Mouse (Mus musculus): ENCODE measurements at regions not wholly inside any gene's neighbourhood (a gene's known extent, or its start where the extent isn't known, plus 50 kb on each side); places are given as distances from the start of the nearest gene placed in this dataset.

DNA sequence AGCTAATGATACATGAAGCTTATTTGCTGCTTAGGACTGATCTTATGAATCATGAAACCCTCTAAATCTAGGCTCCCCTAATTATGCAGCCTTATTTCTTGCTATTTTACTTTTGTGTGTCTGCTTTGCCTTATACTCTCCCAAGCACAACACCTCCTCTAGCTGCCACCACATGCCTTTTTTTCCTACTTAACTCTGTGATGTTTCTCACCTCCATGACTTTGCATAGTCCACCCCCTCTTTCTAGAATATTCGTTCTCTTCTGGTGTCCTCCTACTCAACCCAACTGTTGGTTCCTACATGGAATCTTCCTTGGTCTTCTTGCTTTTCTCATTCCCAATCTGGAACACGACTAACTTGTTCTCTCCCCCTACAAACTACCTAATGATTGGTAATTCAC, 456.7 kb downstream of the Gm21750 start:
- Histone ChIP-seq H3K4me1 (no peaks in the 10 kb centered on the region), H3K36me3 (no peaks in the 10 kb centered on the region), H3K4me3 (no peak overlapping the region), H3K27me3 (ENCODE audit: low read depth, poor library complexity, severe bottlenecking) (no peaks in the 10 kb centered on the region), H3K9me3 (replicated peaks) (no peaks in the 10 kb centered on the region), H3K27ac (replicated peaks) (no peak overlapping the region)
- WGBS = 87% methylated on average over 2 of the region's 2 CpGs
- no peak for DNase-seq (ENCODE audit: low spot score)

DNA sequence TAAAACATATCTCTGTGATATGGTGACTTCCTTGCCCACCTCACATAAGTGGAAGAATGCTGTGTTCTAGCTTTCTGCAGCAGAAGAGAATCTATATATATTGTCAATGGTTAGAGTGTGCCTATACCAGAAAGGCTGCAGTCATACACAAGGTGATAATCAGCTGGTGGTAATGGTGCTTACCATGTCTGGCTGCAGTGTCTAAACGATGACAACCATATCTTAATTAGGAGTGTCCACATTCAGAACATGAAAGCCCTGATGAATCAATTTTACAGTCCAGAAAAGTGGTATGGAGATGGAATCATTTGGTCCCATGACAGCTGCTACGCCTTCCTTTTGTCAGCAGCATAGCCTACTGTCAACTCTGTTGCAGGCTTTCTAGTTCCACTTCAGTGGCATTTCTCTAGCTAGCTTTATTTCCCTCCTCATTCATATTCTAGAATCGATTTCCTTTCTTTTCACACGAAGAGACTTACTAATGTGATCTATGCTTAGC, 484.2 kb downstream of the Gm21750 start:
- WGBS = 77% methylated on average over 4 of the region's 4 CpGs
- H3K4me3 ChIP-seq = no peak overlapping the region
- no peaks in the 10 kb centered on the region for H3K36me3 ChIP-seq
- H3K27me3 ChIP-seq (ENCODE audit: low read depth, poor library complexity, severe bottlenecking) = no peaks in the 10 kb centered on the region
- H3K9me3 ChIP-seq (replicated peaks) = no peaks in the 10 kb centered on the region
- no peak overlapping the region for H3K27ac ChIP-seq (replicated peaks)
- DNase-seq (ENCODE audit: low spot score) = no peak
- no peaks in the 10 kb centered on the region for H3K4me1 ChIP-seq

DNA sequence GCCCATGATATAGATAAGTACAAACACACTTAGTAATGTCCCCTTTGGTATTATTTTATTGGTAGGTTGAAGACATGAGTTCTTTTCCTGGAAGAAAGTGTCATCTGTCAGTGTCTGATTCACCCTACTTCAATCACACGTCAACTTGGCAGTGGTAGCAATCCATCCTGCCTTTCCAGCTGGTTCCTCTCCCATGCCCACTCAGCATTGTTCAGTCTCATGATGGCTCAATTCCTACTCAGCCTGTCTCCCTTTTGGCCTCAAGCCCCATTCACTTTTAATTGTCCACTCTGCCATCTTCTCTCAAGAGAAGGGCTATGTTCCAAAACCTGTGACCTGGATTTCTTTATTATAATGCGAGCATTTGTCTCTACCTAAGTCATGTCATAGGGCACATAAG, 474.4 kb upstream of the Htr2a start:
- Histone ChIP-seq H3K27me3 (ENCODE audit: low read depth, poor library complexity, severe bottlenecking) (no peaks in the 10 kb centered on the region), H3K36me3 (no peaks in the 10 kb centered on the region), H3K4me1 (no peaks in the 10 kb centered on the region), H3K9me3 (replicated peaks) (no peaks in the 10 kb centered on the region), H3K27ac (replicated peaks) (no peak overlapping the region), H3K4me3 (no peak overlapping the region)
- WGBS = 84% methylated on average over 2 of the region's 2 CpGs
- DNase-seq (ENCODE audit: low spot score) = no peak

DNA sequence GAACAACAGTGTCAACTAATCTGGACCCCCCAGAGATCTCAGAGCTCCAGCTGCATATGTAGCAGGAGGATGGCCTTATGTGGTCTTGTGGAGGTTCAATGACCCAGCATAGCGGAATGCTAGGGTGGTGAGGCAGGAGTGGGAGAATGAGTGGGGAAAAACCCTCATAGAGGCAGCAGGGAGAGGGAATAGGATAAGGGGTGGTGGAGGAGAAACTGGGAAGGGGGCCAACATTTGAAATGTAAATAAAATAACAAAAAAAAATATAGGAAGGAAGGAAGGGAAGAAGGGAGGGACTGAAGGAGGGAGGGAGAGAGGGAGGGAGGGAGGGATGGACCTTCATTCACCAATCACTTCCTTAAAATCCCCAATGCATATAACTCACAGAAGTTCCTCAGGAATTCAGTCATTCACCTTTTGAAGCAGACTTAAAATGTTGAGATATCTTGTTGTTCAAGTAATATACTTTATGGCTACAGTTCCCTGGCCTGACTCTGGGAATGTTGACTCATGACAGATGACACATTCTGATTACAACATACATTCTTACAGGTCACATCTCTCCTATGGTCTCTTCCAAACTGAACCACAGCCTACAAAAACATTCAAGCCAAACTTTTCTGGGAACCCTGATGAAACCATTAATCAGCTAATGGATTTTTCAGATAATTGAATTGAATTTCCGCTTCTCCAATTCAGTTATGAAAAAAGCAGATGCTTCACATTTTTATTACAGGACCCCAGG, 471.3 kb upstream of the Htr2a start:
- no peaks in the 10 kb centered on the region for H3K9me3 ChIP-seq (replicated peaks)
- no peaks in the 10 kb centered on the region for H3K4me1 ChIP-seq
- H3K4me3 ChIP-seq = no peak overlapping the region
- H3K27ac ChIP-seq (replicated peaks) = no peak overlapping the region
- DNase-seq (ENCODE audit: low spot score) = no peak
- 85% methylated on average over 2 of the region's 2 CpGs for WGBS
- H3K27me3 ChIP-seq (ENCODE audit: low read depth, poor library complexity, severe bottlenecking) = no peaks in the 10 kb centered on the region
- no peaks in the 10 kb centered on the region for H3K36me3 ChIP-seq

DNA sequence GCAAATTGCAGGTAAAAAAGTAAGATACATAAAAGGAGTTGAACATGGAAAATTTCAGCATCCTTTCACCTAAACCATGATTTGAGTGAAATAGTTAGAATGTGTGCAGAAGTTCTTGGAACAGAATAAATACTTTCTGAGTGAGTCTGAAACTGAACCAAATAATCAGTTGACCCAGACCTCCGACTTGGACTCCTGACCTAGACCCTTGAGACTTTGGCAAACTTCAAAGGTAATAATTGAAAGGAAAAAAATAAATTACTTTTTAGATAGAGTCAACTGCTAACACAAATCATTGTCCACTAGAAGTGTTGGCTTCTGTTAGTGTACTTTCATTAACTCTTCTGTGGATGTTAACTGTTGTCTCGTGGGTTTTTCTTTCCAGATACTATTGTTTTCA, 460.6 kb upstream of the Htr2a start:
- no peak overlapping the region for H3K27ac ChIP-seq (replicated peaks)
- H3K4me3 ChIP-seq = no peak overlapping the region
- H3K4me1 ChIP-seq = no peaks in the 10 kb centered on the region
- H3K27me3 ChIP-seq (ENCODE audit: low read depth, poor library complexity, severe bottlenecking) = no peaks in the 10 kb centered on the region
- H3K9me3 ChIP-seq (replicated peaks) = no peaks in the 10 kb centered on the region
- 92% methylated on average over 2 of the region's 2 CpGs for WGBS
- H3K36me3 ChIP-seq = no peaks in the 10 kb centered on the region
- no peak for DNase-seq (ENCODE audit: low spot score)

DNA sequence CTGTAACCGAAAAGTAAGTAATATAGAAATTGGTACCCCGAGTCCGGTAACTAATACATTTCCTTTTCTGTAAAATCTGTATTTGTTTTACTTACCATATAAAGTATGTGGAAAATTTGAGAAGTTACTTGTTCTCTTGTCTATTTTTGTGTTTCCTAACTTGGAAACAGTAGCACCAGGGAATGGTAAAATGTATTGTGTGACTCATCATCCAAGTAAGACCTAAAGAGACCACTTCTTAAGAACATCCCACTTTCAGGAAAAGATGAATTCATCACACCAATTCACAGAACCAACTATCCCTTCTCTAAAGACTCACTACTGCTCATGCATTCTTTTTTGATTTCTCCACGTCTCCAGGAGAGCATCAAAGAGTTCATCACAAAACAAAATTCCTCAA, 457.6 kb upstream of the Htr2a start:
- Histone ChIP-seq H3K27me3 (ENCODE audit: low read depth, poor library complexity, severe bottlenecking) (no peaks in the 10 kb centered on the region), H3K4me3 (no peak overlapping the region), H3K27ac (replicated peaks) (no peak overlapping the region), H3K9me3 (replicated peaks) (no peaks in the 10 kb centered on the region), H3K4me1 (no peaks in the 10 kb centered on the region), H3K36me3 (no peaks in the 10 kb centered on the region)
- DNase-seq (ENCODE audit: low spot score) = no peak
- WGBS = 92% methylated on average over 4 of the region's 4 CpGs

DNA sequence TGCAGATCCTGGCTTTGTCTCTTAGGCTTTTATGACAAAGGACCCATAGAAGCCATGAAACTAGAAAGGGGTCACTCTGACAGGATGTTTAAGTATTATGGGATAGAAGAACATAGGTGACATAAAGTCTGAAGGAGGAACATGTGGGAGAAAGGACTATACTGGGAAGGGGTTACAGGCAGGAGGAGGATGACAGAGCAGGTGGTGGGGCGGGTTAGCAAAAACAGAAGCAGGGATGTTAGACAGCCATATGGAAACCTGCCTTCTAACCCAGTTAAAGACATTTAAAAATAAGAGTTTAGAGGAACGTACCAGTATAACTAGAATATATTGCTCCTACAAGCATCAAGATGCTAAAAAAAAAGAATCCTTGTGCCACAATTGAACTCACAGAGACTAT, 438.9 kb upstream of the Htr2a start:
- Histone ChIP-seq H3K36me3 (no peaks in the 10 kb centered on the region), H3K27ac (replicated peaks) (no peak overlapping the region), H3K9me3 (replicated peaks) (no peaks in the 10 kb centered on the region), H3K4me1 (no peaks in the 10 kb centered on the region), H3K27me3 (ENCODE audit: low read depth, poor library complexity, severe bottlenecking) (no peaks in the 10 kb centered on the region), H3K4me3 (no peak overlapping the region)
- WGBS = 90% methylated on average over 2 of the region's 2 CpGs
- DNase-seq (ENCODE audit: low spot score) = no peak

DNA sequence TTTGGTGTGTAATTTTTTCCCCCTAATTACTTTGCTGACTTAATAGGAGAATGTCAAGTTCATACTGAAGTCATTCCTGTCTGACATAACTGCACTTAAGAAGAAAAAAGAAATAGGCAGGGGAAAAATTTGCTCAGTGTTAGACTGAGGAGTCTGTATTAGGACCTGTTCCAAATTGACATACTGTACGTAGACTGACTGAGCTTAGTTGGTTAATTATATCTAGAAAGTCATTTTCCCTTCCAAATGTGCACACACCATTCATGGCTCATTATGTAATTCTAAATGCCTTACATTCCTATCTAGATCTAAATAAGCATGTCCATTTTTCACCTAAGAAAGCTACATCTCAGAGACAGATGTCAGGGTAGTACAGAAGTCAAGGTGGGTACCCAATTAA, 435.6 kb upstream of the Htr2a start:
- no peak overlapping the region for H3K4me3 ChIP-seq
- H3K4me1 ChIP-seq = no peaks in the 10 kb centered on the region
- no peaks in the 10 kb centered on the region for H3K36me3 ChIP-seq
- DNase-seq (ENCODE audit: low spot score) = no peak
- 86% methylated on average over 1 of the region's 1 CpGs for WGBS
- no peaks in the 10 kb centered on the region for H3K27me3 ChIP-seq (ENCODE audit: low read depth, poor library complexity, severe bottlenecking)
- H3K27ac ChIP-seq (replicated peaks) = no peak overlapping the region
- H3K9me3 ChIP-seq (replicated peaks) = no peaks in the 10 kb centered on the region

DNA sequence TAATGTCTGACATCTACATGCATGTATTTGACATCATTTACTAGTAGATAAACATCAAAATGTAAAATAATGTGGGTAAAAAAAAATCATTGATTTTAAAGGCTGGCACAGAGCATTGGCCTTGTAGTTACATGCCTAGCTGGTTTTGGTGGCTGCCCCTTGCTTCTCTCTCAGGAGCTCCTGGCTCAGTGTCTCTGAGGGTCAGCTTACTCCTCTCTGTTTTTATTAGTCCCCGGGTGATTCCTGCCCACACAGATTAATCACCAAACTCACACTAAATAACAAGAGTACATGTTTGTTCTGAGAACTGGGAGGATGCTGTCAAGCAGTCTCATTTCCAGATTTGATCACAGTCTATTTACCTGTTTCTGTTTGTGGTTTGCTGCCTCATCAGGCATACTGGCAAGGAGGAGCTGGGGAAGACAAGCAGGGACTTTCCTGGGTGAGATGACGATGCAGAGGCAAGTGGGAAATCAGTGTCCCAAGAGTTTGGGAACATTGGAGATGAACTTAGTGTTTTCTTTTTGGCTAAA, 422.7 kb upstream of the Htr2a start:
- DNase-seq (ENCODE audit: low spot score) = no peak
- Histone ChIP-seq H3K27ac (replicated peaks) (no peak overlapping the region), H3K4me1 (no peaks in the 10 kb centered on the region), H3K4me3 (no peak overlapping the region), H3K27me3 (ENCODE audit: low read depth, poor library complexity, severe bottlenecking) (no peaks in the 10 kb centered on the region), H3K36me3 (no peaks in the 10 kb centered on the region), H3K9me3 (replicated peaks) (no peaks in the 10 kb centered on the region)
- WGBS = 85% methylated on average over 2 of the region's 2 CpGs

DNA sequence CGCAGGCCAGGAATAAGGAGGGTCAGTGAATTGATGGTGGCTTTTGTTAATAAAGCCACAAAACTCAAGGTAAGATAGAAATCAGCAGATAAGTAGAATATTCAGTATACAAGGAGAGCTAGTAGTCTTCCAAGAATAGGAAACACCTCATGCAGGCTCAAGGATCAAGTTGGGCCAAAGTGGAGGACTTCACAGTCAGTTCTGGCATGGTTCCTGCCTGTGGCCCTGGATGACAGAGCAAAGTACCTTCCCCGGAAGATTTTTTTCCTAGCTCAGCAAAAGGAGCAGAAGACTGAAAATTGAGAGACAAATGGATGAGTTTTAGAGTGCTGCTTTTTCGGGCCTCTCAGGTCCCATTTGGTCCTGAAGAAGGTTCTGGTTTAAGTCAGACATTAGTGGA, 420.9 kb upstream of the Htr2a start:
- Histone ChIP-seq H3K9me3 (replicated peaks) (no peaks in the 10 kb centered on the region), H3K4me3 (no peak overlapping the region), H3K36me3 (no peaks in the 10 kb centered on the region), H3K4me1 (no peaks in the 10 kb centered on the region), H3K27ac (replicated peaks) (no peak overlapping the region), H3K27me3 (ENCODE audit: low read depth, poor library complexity, severe bottlenecking) (no peaks in the 10 kb centered on the region)
- no peak for DNase-seq (ENCODE audit: low spot score)
- 88% methylated on average over 3 of the region's 3 CpGs for WGBS

DNA sequence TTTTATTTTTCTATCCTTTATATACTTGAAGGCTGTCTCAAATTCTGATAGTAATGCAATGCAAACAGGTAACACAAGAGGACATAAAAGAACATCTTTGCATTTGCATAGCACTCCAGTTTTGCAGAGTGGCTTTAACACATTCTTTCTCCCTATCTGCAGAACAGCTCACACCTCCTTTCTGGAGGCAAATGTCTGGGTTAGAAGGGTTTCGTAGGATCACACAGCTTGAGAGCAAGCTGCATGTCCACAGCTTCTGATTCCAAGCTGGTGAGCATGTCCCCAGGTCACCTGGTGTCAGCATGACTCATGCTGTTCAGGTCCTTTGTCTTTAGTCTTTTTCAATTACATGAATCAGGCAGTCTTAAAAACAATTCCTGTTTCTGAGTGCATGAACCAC, 418.5 kb upstream of the Htr2a start:
- Histone ChIP-seq H3K27me3 (ENCODE audit: low read depth, poor library complexity, severe bottlenecking) (no peaks in the 10 kb centered on the region), H3K4me1 (0 out of 2 replicates have a peak, but pooled peaks cover 3% of the 10 kb centered on the region), H3K4me3 (no peak overlapping the region), H3K36me3 (no peaks in the 10 kb centered on the region), H3K27ac (replicated peaks) (no peak overlapping the region), H3K9me3 (replicated peaks) (no peaks in the 10 kb centered on the region)
- DNase-seq (ENCODE audit: low spot score) = no peak
- 81% methylated on average over 1 of the region's 1 CpGs for WGBS

DNA sequence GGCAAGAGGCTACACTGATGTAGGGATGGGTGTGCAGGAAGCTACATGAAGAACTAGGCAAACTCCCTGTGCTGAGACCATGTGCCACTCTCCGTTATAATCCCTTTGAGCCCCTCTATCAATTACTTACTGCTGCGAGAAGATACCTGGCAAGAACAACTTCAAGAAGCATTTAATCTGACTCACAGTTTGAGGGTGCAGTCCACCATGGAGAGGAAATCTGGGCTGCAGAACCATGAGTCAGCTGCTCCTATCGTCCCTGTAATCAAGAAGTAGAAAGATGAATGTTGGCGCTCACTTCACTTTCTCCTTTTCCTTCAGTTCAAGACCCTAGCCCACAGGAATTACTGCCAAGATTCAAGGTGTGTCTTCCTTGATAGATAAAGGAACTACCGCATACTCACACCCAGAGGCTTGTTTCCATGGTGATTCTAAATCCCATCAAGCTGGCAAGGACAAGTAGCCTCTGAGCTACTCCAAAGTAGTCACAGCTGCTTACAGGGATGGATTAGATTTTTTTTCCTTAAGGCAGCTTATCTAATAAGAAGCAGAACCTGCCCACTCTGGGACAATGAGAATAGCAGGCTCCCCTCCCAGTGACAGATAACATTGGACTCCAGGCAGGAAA, 411.0 kb upstream of the Htr2a start:
- Histone ChIP-seq H3K9me3 (replicated peaks) (no peaks in the 10 kb centered on the region), H3K4me3 (no peak overlapping the region), H3K36me3 (no peaks in the 10 kb centered on the region), H3K27me3 (ENCODE audit: low read depth, poor library complexity, severe bottlenecking) (no peaks in the 10 kb centered on the region), H3K4me1 (peaks cover 7% of the 10 kb centered on the region; the same call in 1 of the 2 replicates), H3K27ac (replicated peaks) (no peak overlapping the region)
- WGBS = 74% methylated on average over 5 of the region's 5 CpGs
- no peak for DNase-seq (ENCODE audit: low spot score)

DNA sequence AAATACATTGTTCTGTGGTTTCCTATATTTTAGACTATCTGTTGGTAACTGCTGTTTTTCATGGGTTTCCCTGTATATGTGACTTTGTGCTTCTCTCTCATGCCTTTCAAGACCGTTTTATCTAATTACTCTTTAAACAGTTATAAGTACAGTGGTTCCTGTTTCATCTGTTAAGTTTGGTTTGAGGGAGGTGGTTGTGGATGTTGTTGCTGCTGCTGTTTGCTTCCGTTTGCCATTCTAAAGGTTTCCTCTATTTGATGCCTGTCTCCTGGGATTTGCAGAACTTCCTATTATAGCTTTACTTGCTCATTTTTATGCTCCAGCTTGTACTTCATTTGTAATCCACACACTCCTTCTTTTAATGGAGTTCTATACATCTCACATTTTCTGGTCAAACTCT, 400.4 kb upstream of the Htr2a start:
- Histone ChIP-seq H3K4me1 (no peaks in the 10 kb centered on the region), H3K9me3 (replicated peaks) (no peaks in the 10 kb centered on the region), H3K27ac (replicated peaks) (no peak overlapping the region), H3K27me3 (ENCODE audit: low read depth, poor library complexity, severe bottlenecking) (no peaks in the 10 kb centered on the region), H3K4me3 (no peak overlapping the region), H3K36me3 (no peaks in the 10 kb centered on the region)
- 83% methylated on average over 2 of the region's 2 CpGs for WGBS
- no peak for DNase-seq (ENCODE audit: low spot score)
